Mouse (Mus musculus) liver, postnatal 0 days (tissue): ENCODE data around the gene Prkag2. TPM values are rescaled to one million over a fixed set of nuclear protein-coding genes. Genes with fewer than 3 reads are reported as not detected.

Experiments used
- ATAC-seq: fragments of 200-750 bp; cut with Nextera tagmentation; 2 replicates; pipeline ENCODE4 v1.8.0; 2017; ENCODE audit warnings: mild to moderate bottlenecking, moderate library complexity
- DNase-seq: peaks from one replicate; pipeline ENCODE4 v3.0.0-alpha.2; 2016
- H3K27ac ChIP-seq: fragments of 300-500 bp; sonication (generic); 2 replicates; pipeline ENCODE4 v1.5.1; 2014; ENCODE audit warnings: antibody characterized with exemption, moderate library complexity, mild to moderate bottlenecking, low read depth
- H3K27me3 ChIP-seq: fragments of 300-500 bp; sonication (generic); 2 replicates; pipeline ENCODE4 v1.6.1; 2014; ENCODE audit warnings: low read length, control low read depth, mixed read lengths; ENCODE audit not compliant: insufficient read depth
- H3K36me3 ChIP-seq: fragments of 300-500 bp; sonication (generic); replicated peaks from 2 replicates; pipeline ENCODE4 v1.6.1; 2014; ENCODE audit warnings: mild to moderate bottlenecking, control low read depth, low read length, moderate library complexity, mixed read lengths; ENCODE audit not compliant: insufficient read depth
- H3K4me1 ChIP-seq: fragments of 300-500 bp; sonication (generic); 2 replicates; pipeline ENCODE4 v1.6.1; 2014; ENCODE audit warnings: antibody characterized with exemption, mild to moderate bottlenecking, control low read depth; ENCODE audit not compliant: insufficient read depth
- H3K4me2 ChIP-seq: fragments of 300-500 bp; sonication (generic); 2 replicates; pipeline ENCODE4 v1.6.1; 2014; ENCODE audit warnings: low read depth, mild to moderate bottlenecking, low read length, moderate library complexity, mixed read lengths
- H3K4me3 ChIP-seq: fragments of 300-500 bp; sonication (generic); 2 replicates; pipeline ENCODE4 v1.5.1; 2014; ENCODE audit warnings: low read depth, low read length
- H3K9ac ChIP-seq: fragments of 300-500 bp; sonication (generic); replicated peaks from 2 replicates; pipeline ENCODE4 v1.6.1; 2014; ENCODE audit warnings: mild to moderate bottlenecking, moderate library complexity
- H3K9me3 ChIP-seq: fragments of 300-500 bp; sonication (generic); 2 replicates; pipeline ENCODE4 v1.6.1; 2016; ENCODE audit warnings: mild to moderate bottlenecking, control low read depth, low read length, mixed read lengths
- CTCF ChIP-seq: sonication (generic); IDR thresholded peaks from 2 replicates; pipeline ENCODE4 v1.5.1; 2016; ENCODE audit warnings: antibody characterized with exemption, low read depth
- EP300 ChIP-seq: IDR thresholded peaks from 2 replicates; pipeline ENCODE4 v1.6.1; 2016; ENCODE audit warnings: antibody characterized with exemption, low read depth, mild to moderate bottlenecking
- WGBS: fragments of 180-500 bp; shearing (Covaris S2); extraction: QIAGEN DNeasy Blood & Tissue Kit; methylation state at CpG from one replicate; pipeline ENCODE4 v1.1.7; 2014; ENCODE audit not compliant: insufficient replicate concordance; 5-methylcytosine and 5-hydroxymethylcytosine counted together
- polyA plus RNA-seq: library from polyadenylated mRNA; unstranded; fragments of >200 nt; fragmentation: Nextera tagmentation; extraction: Ambion mirVana; gene quantifications from 2 replicates; pipeline ENCODE4 v1.2.1, GENCODE M21; 2015

Gene Prkag2
- polyA plus RNA-seq, 1 experiment from 2014 or later, result 6.8 TPM

DNA sequence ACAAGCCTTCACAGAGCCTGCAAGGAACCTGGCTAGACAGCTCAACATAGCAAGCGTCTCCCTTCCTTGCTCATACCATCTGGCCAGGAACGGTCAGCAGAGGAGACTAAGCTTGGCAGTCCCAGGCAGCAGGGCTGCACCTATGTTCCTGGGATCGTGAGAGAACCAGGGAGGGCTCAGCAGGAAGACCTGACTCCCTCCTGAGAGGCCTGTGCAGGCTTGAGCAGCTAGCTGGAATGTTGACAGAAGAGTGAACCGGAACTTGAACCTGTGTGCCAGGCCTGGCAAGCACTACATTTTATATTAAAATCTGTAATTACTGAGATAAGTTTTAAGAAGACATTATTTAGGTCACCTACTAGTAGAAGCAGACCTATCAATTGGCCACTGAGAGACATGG is 24.8 kb downstream of the Prkag2 start:
- WGBS, result 84% methylated on average over 4 of the region's 4 CpGs
- no peaks in the 10 kb centered on the region for H3K9me3 ChIP-seq
- no peak overlapping the region for H3K9ac ChIP-seq
- no peak overlapping the region for H3K27ac ChIP-seq
- no peak overlapping the region for H3K4me3 ChIP-seq
- H3K4me1 ChIP-seq, result peaks cover 6% of the 10 kb centered on the region
- ATAC-seq (no peak), DNase-seq (no peak)
- TF ChIP-seq CTCF (no peak), EP300 (no peak)
- no peaks in the 10 kb centered on the region for H3K36me3 ChIP-seq
- H3K4me2 ChIP-seq, result no peak overlapping the region
- H3K27me3 ChIP-seq, result no peaks in the 10 kb centered on the region

DNA sequence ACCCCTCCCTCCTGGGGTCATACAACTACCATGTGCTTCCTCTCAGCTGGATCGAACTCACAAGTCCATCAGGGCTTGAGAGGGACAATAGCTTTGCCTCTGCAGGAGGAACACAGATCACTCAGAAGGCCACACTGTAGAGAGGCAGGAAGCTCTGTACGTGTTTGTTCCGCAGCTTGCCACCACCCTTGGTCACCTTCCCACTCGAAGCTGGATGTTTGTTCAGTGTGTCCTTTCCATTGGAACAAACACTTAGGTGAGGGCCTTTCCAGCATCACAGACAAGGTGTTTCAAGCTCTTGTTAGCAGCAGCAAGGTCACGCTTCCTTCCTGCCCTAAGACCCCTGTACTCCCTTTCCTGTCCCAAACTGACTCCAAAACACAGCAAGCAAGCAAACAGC is 30.6 kb downstream of the Prkag2 start:
- H3K27me3 ChIP-seq, result no peaks in the 10 kb centered on the region
- H3K9ac ChIP-seq, result no peak overlapping the region
- H3K9me3 ChIP-seq, result no peaks in the 10 kb centered on the region
- no peak overlapping the region for H3K4me2 ChIP-seq
- no peaks in the 10 kb centered on the region for H3K36me3 ChIP-seq
- peaks cover 29% of the 10 kb centered on the region for H3K4me1 ChIP-seq
- ATAC-seq, result no peak; the same call in 1 of the 2 replicates
- no peak for DNase-seq
- no peak overlapping the region for H3K4me3 ChIP-seq
- H3K27ac ChIP-seq, result 0 out of 2 replicates have a peak overlapping the region, but pooled peaks have one; percentile 30
- WGBS, result 44% methylated on average over 5 of the region's 5 CpGs
- TF ChIP-seq CTCF, result no peak

DNA sequence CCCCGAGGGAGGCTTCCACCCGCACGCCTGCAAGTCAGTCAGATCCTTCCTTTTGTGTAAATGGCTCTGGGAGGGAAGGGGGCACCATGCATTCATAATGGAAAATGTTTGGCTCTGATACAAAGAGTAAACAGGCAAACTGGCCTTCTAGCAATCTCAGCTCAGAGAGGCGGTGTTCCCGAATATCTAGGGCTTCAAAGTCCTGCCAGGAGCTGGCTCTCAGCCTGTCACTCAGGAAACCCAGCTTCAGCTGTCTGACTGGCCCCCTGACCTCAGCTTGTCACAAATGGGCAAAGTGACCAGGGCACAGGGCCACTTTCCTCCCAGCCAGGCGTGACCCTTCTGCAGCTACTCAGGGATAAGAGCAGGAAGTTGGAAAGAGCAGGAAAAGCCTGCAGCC is 33.3 kb downstream of the Prkag2 start:
- H3K4me3 ChIP-seq, result no peak overlapping the region
- H3K9ac ChIP-seq, result no peak overlapping the region; the same call in 1 of the 2 replicates
- H3K4me1 ChIP-seq, result peaks cover 33% of the 10 kb centered on the region
- TF ChIP-seq EP300, result 0 out of 2 replicates have a peak, but pooled peaks have one; percentile 8
- no peak for TF ChIP-seq CTCF
- DNase-seq (peak; percentile 62), ATAC-seq (peak; percentile 32)
- no peaks in the 10 kb centered on the region for H3K36me3 ChIP-seq
- 32% methylated on average over 6 of the region's 6 CpGs for WGBS
- no peak overlapping the region for H3K4me2 ChIP-seq
- H3K27me3 ChIP-seq, result no peaks in the 10 kb centered on the region
- peak overlapping the region; percentile 64 for H3K27ac ChIP-seq
- no peaks in the 10 kb centered on the region for H3K9me3 ChIP-seq

DNA sequence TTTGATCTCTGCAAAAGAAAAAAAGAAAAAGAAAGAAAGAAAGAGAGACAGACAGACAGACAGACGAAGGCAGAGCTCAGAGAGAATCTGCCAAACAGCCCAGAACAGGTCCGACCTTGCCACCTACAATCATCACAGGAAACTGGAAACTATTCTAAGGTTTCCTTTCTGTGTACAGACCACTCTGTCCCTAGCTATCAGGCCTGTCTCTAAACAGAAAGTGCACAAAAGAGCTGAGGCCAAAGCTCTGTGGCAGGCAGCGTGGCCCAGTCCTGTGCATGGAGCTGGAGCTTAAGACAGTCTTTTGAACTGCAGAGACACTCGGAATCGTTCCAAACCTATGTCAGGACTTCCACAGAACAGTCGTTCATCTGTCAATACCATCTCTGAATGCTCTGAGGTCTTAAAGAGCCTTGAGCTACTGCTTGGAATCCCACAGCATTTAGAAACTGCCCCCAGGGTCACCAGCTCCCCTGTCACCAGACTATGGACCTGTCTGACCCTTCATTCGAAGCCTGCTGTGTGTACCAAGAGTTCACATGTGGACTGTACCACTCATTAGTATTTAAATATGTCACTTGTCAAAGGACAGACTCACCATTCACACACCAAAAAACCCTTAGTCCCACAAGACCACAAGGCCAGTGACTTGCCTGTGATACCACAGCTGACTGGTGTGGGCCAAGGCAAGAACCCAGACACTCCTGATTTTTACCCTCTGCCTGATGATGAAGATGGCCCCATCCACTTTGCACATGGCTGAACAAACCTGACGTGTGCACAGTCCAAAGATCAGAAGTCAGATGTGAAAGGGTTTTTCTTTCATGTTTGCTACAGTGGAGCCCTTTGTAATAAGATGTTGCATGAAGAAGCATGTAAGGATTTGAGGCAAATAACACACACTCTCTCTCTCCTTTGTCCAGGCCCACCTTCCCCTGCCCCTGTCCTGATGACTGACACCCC is 35.9 kb downstream of the Prkag2 start:
- ATAC-seq (peak; percentile 90), DNase-seq (peak; percentile 43)

DNA sequence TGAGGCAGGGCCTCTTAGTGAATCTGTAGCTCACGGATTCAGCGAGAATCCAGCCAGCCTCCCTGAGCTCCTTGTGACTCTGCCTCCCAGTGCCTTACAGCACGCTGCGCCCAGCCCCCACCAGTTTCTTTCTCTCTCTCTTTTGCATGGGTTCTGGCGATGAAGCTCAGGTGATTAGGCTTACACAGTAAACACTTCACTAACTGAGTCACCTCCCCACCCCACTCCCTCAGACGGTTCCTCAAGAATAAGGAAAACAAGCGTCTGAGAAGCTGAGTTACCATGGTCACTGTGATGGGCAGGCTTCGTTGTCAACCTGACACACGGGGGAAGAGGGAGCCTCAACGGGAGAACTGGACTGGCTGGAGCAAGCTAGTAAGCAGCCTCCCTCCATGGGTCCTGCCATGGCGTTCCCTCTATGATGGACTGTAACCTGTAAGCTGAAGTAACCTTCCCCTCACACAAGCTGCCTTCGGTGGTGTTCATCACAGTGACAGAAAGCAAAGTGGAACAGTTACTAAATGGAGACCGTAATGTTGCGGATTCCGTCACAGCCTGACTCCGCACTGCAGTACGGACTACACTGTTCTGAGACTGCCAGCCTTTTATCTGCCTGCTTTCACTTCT is 37.8 kb downstream of the Prkag2 start:
- Histone ChIP-seq H3K4me1 (peaks cover 26% of the 10 kb centered on the region), H3K27ac (0 out of 2 replicates have a peak overlapping the region, but pooled peaks have one; percentile 22), H3K27me3 (no peaks in the 10 kb centered on the region), H3K36me3 (no peaks in the 10 kb centered on the region), H3K9me3 (no peaks in the 10 kb centered on the region), H3K9ac (no peak overlapping the region), H3K4me2 (no peak overlapping the region), H3K4me3 (no peak overlapping the region)
- DNase-seq, result no peak
- WGBS, result 57% methylated on average over 17 of the region's 17 CpGs
- no peak for TF ChIP-seq EP300
- no peak for TF ChIP-seq CTCF
- ATAC-seq, result no peak

More for the DNA sequence above, 35.9 kb downstream of the Prkag2 start:
- TF ChIP-seq CTCF (no peak), EP300 (peak; percentile 9; the same call in 1 of the 2 replicates)
- 48% methylated on average over 8 of the region's 8 CpGs for WGBS
- peak overlapping the region; percentile 13; the same call in 1 of the 2 replicates for H3K9ac ChIP-seq
- no peaks in the 10 kb centered on the region for H3K36me3 ChIP-seq
- H3K27ac ChIP-seq, result peak overlapping the region; percentile 86
- H3K4me1 ChIP-seq, result peaks cover 31% of the 10 kb centered on the region
- no peak overlapping the region for H3K4me3 ChIP-seq
- H3K27me3 ChIP-seq, result no peaks in the 10 kb centered on the region
- no peaks in the 10 kb centered on the region for H3K9me3 ChIP-seq
- H3K4me2 ChIP-seq, result 0 out of 2 replicates have a peak overlapping the region, but pooled peaks have one; percentile 1
